Mouse (Mus musculus) stomach, embryonic 16.5 days (tissue): ENCODE data around the gene Cmtm8. TPM values are rescaled to one million over a fixed set of nuclear protein-coding genes. Genes with fewer than 3 reads are reported as not detected.
A peak's percentile ranks its signal among the peaks of the same experiment; 100 is the strongest.

ENCODE experiments used
- ATAC-seq: fragments of 200-750 bp; cut with Nextera tagmentation; 2 replicates; pipeline ENCODE4 v1.8.0; 2017; ENCODE audit warnings: moderate number of reproducible peaks, moderate TSS enrichment; ENCODE audit not compliant: insufficient read depth, low FRiP score
- H3K27ac ChIP-seq: fragments of 300-500 bp; sonication (generic); 2 replicates; pipeline ENCODE4 v1.5.1; 2014; ENCODE audit warnings: low read length
- H3K27me3 ChIP-seq: fragments of 300-500 bp; sonication (generic); 2 replicates; pipeline ENCODE4 v1.6.1; 2014; ENCODE audit warnings: low read length, control low read depth, mixed read lengths; ENCODE audit not compliant: control insufficient read depth, insufficient read depth
- H3K36me3 ChIP-seq: fragments of 300-500 bp; sonication (generic); 2 replicates; pipeline ENCODE4 v1.6.1; 2014; ENCODE audit warnings: low read length; ENCODE audit not compliant: control insufficient read depth, insufficient read depth
- H3K4me1 ChIP-seq: fragments of 300-500 bp; sonication (generic); 2 replicates; pipeline ENCODE4 v1.6.1; 2014; ENCODE audit warnings: low read length, control low read depth, mixed read lengths; ENCODE audit not compliant: control insufficient read depth, insufficient read depth
- H3K4me2 ChIP-seq: fragments of 300-500 bp; sonication (generic); 2 replicates; pipeline ENCODE4 v1.6.1; 2014; ENCODE audit warnings: low read depth, low read length, mixed read lengths
- H3K4me3 ChIP-seq: fragments of 300-500 bp; sonication (generic); replicated peaks from 2 replicates; pipeline ENCODE4 v1.5.1; 2014; ENCODE audit warnings: mild to moderate bottlenecking, low read length
- H3K9ac ChIP-seq: fragments of 300-500 bp; sonication (generic); 2 replicates; pipeline ENCODE4 v1.6.1; 2014; ENCODE audit warnings: low read length
- H3K9me3 ChIP-seq: fragments of 300-500 bp; sonication (generic); replicated peaks from 2 replicates; pipeline ENCODE4 v1.6.1; 2016; ENCODE audit warnings: low read length, control low read depth; ENCODE audit not compliant: control insufficient read depth
- WGBS: fragments of 180-500 bp; shearing (Covaris S2); extraction: QIAGEN DNeasy Blood & Tissue Kit; methylation state at CpG from one replicate; pipeline ENCODE4 v1.1.7; 2014; 5-methylcytosine and 5-hydroxymethylcytosine counted together
- polyA plus RNA-seq: library from polyadenylated mRNA; unstranded; fragments of >200 nt; fragmentation: Nextera tagmentation; extraction: Ambion mirVana; gene quantifications from 2 replicates; pipeline ENCODE4 v1.2.1, GENCODE M21; 2015

Gene Cmtm8
- polyA plus RNA-seq, 1 experiment from 2014 or later, result 59.5 TPM

GRCm38 (mm10) chr9:114760353-114760752, 83.6 kb downstream of the Cmtm8 start:
- H3K4me3 ChIP-seq, result no peak overlapping the region
- WGBS, result 78% methylated on average over 5 of the region's 5 CpGs
- no peak for ATAC-seq
- H3K4me1 ChIP-seq, result no peaks in the 10 kb centered on the region
- H3K9me3 ChIP-seq, result no peaks in the 10 kb centered on the region
- H3K27ac ChIP-seq, result no peak overlapping the region
- H3K4me2 ChIP-seq, result no peak overlapping the region
- no peaks in the 10 kb centered on the region for H3K27me3 ChIP-seq
- H3K9ac ChIP-seq, result no peak overlapping the region
- H3K36me3 ChIP-seq, result no peaks in the 10 kb centered on the region

- Histone ChIP-seq H3K9me3 (no peaks in the 10 kb centered on the region), H3K4me3 (no peak overlapping the region), H3K4me1 (no peaks in the 10 kb centered on the region), H3K9ac (no peak overlapping the region), H3K27ac (no peak overlapping the region), H3K27me3 (no peaks in the 10 kb centered on the region), H3K36me3 (no peaks in the 10 kb centered on the region), H3K4me2 (no peak overlapping the region)
- WGBS, result 86% methylated on average over 4 of the region's 4 CpGs
- no peak for ATAC-seq
Measured at GRCm38 (mm10) chr9:114759886-114760285, 84.1 kb downstream of the Cmtm8 start.

GRCm38 (mm10) chr9:114758801-114759200, 85.2 kb downstream of the Cmtm8 start:
- Histone ChIP-seq H3K4me3 (no peak overlapping the region), H3K9ac (no peak overlapping the region), H3K4me1 (no peaks in the 10 kb centered on the region), H3K9me3 (no peaks in the 10 kb centered on the region), H3K27me3 (no peaks in the 10 kb centered on the region), H3K27ac (no peak overlapping the region), H3K4me2 (no peak overlapping the region), H3K36me3 (no peaks in the 10 kb centered on the region)
- no peak for ATAC-seq
- 79% methylated on average over 5 of the region's 5 CpGs for WGBS

GRCm38 (mm10) chr9:114758272-114758671, 85.7 kb downstream of the Cmtm8 start:
- ATAC-seq, result no peak
- Histone ChIP-seq H3K9me3 (no peaks in the 10 kb centered on the region), H3K4me2 (no peak overlapping the region), H3K36me3 (no peaks in the 10 kb centered on the region), H3K4me3 (no peak overlapping the region), H3K27ac (no peak overlapping the region), H3K9ac (no peak overlapping the region), H3K4me1 (no peaks in the 10 kb centered on the region), H3K27me3 (no peaks in the 10 kb centered on the region)
- WGBS, result 76% methylated on average over 7 of the region's 7 CpGs

GRCm38 (mm10) chr9:114752863-114753484, 91.0 kb downstream of the Cmtm8 start:
- 6% methylated on average over 36 of the region's 36 CpGs for WGBS
- H3K36me3 ChIP-seq, result peaks cover 1% of the 10 kb centered on the region; the same call in 1 of the 2 replicates
- H3K4me2 ChIP-seq, result peak overlapping the region; percentile 84
- H3K9ac ChIP-seq, result peak overlapping the region; percentile 80
- ATAC-seq, result peak; percentile 96
- no peaks in the 10 kb centered on the region for H3K9me3 ChIP-seq
- peaks cover 5% of the 10 kb centered on the region for H3K4me1 ChIP-seq
- peak overlapping the region; percentile 59 for H3K4me3 ChIP-seq
- no peaks in the 10 kb centered on the region for H3K27me3 ChIP-seq
- peak overlapping the region; percentile 59 for H3K27ac ChIP-seq

GRCm38 (mm10) chr9:114752311-114752710, 91.6 kb downstream of the Cmtm8 start:
- WGBS, result 73% methylated on average over 9 of the region's 9 CpGs

GRCm38 (mm10) chr9:114751582-114751981, 92.4 kb downstream of the Cmtm8 start:
- 85% methylated on average over 3 of the region's 3 CpGs for WGBS

More at GRCm38 (mm10) chr9:114752311-114752710, 91.6 kb downstream of the Cmtm8 start:
- Histone ChIP-seq H3K4me2 (peak overlapping the region; percentile 84), H3K27me3 (no peaks in the 10 kb centered on the region), H3K9me3 (no peaks in the 10 kb centered on the region), H3K27ac (no peak overlapping the region; the same call in 1 of the 2 replicates), H3K4me3 (no peak overlapping the region), H3K9ac (peak overlapping the region; percentile 48), H3K36me3 (peaks cover 8% of the 10 kb centered on the region; the same call in 1 of the 2 replicates), H3K4me1 (peaks cover 5% of the 10 kb centered on the region)
- no peak for ATAC-seq

GRCm38 (mm10) chr9:114747466-114747865, 96.5 kb downstream of the Cmtm8 start:
- no peak overlapping the region for H3K4me3 ChIP-seq
- 79% methylated on average over 12 of the region's 12 CpGs for WGBS
- no peaks in the 10 kb centered on the region for H3K9me3 ChIP-seq
- peaks cover 8% of the 10 kb centered on the region for H3K4me1 ChIP-seq
- no peaks in the 10 kb centered on the region for H3K27me3 ChIP-seq
- no peak overlapping the region for H3K9ac ChIP-seq
- H3K27ac ChIP-seq, result no peak overlapping the region
- no peak overlapping the region for H3K4me2 ChIP-seq
- peaks cover 13% of the 10 kb centered on the region for H3K36me3 ChIP-seq
- ATAC-seq, result no peak

More at GRCm38 (mm10) chr9:114751582-114751981, 92.4 kb downstream of the Cmtm8 start:
- no peak overlapping the region for H3K4me3 ChIP-seq
- H3K4me1 ChIP-seq, result peaks cover 5% of the 10 kb centered on the region
- H3K9ac ChIP-seq, result no peak overlapping the region
- peaks cover 13% of the 10 kb centered on the region for H3K36me3 ChIP-seq
- no peak overlapping the region for H3K4me2 ChIP-seq
- no peak overlapping the region for H3K27ac ChIP-seq
- no peak for ATAC-seq
- H3K9me3 ChIP-seq, result no peaks in the 10 kb centered on the region
- H3K27me3 ChIP-seq, result no peaks in the 10 kb centered on the region

GRCm38 (mm10) chr9:114747012-114747411, 96.9 kb downstream of the Cmtm8 start:
- Histone ChIP-seq H3K4me3 (no peak overlapping the region), H3K4me1 (peaks cover 5% of the 10 kb centered on the region; the same call in 1 of the 2 replicates), H3K4me2 (no peak overlapping the region), H3K36me3 (peaks cover 13% of the 10 kb centered on the region), H3K9me3 (no peaks in the 10 kb centered on the region), H3K27me3 (no peaks in the 10 kb centered on the region), H3K9ac (no peak overlapping the region), H3K27ac (no peak overlapping the region)
- ATAC-seq, result no peak
- 85% methylated on average over 10 of the region's 10 CpGs for WGBS
